Mouse (Mus musculus) inflammation-experienced regulatory T-cells, adult 6 months (primary cell): ENCODE measurements around the gene Rad18. TPM values are rescaled to one million over a fixed set of nuclear protein-coding genes. Genes with fewer than 3 reads are reported as not detected.
A peak's percentile ranks its signal among the peaks of the same experiment; 100 is the strongest.
"Not testable (repeated sequence)": the region's sequence is repeated elsewhere in the genome, so short reads cannot be mapped to it uniquely, and the experiment has no call there.

Experiments used
- ATAC-seq: one replicate; pipeline ENCODE4 v1.8.0; 2017
- polyA plus RNA-seq, 3 experiments: library from polyadenylated mRNA; unstranded; fragments of 100-300 nt; shearing (Covaris generic); gene quantifications; one replicate each; pipeline ENCODE4 v1.2.1; 2017

The Rad18 gene
- polyA plus RNA-seq: 10 to 100 TPM; 41.6 to 55.6 (median 43.0) TPM

DNA sequence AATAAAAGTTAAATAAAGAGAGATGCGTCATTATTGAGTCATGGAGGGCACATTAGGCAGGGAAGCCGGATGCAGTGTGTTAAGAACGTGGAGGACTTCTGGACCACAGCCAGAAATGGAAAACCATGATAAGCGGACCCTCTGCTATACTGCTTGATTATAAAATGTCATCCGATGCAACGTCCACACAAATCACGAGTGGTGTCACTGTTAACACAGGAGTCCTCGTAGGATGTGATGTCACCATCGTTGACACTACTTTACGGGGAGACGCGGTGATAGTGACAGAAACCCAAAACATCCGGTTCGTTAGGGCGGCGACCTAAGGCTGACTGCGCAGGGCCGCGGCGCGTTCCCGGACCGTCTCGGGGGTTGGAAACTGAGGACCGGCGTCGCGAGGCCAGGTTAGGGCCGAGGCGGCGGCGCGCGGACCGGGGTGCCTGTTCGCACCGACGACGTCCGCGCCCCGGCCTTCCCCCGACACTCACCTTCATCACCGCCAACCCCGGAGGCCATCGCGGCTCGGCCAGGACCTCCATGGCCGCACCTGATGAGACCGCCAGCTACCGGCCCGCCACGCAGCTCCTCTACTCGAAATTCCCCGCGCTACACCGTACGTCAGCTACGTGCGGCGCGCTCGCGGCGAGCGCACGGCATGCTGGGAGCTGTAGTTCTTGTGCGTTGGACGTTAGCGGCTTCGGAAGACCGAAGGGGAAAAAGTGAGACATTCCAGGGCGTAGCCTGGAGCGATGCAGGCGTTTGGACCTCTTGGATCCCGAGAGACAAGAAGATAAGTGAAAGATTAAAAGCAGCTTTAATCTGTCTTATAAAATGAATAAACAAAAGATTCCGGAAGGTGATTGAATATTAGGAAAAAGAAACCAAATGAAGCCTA is at the start of gene Rad18:
TSS of gene Rad18 (minus strand) at position 631 of the 895 bp plus-strand sequence.
- ATAC-seq: peak; percentile 81

GRCm38 (mm10) chr6:112742297-112742696 is 45.8 kb upstream of the Rad18 start:
- ATAC-seq: no peak

- no peak for ATAC-seq
These were observed 45.3 kb upstream of the Rad18 start for GRCm38 (mm10) chr6:112741766-112742165.

GRCm38 (mm10) chr6:112739635-112740034 is 43.1 kb upstream of the Rad18 start:
- no peak for ATAC-seq

- ATAC-seq: no peak
These were observed 42.4 kb upstream of the Rad18 start for GRCm38 (mm10) chr6:112738924-112739323.

DNA sequence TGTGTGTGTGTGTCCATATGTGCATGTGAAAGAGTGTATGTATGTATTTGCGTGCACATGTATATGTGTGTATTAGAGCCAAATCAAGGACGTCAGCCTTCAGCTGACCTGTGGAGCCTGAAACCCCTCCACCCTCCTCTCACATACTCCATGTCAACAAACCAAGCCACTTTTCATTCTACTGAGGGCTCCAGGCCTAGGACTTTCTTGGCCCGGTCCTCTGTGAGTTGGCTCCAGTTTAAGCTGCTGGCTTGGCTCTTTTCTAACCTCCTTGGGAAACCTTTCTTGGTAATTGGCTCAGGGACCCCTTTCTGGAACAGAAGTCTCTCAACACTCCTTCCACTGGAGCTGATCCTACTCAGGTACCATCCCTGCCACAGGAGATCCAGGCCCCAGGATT is 40.0 kb upstream of the Rad18 start:
- ATAC-seq: no peak

GRCm38 (mm10) chr6:112735054-112735453 is 38.6 kb upstream of the Rad18 start:
- ATAC-seq: no peak

DNA sequence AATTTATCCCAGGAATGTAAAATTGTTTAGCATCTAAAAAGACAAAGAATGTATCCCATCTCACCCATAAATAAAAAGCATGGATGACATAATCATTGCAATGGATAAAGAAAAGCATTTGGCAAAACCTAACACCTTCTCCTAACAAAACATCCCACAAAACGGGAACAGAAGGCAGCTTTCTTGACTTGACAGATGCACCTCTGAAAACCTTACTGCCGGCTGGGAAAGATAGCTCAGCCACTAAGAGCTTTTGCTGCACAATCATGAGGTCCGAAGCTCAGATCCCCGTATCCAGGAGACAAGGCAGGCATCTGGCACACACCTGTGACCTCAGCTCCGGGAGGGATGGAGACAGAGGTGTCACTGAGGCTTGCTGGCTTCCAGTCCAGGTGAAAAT is 37.5 kb upstream of the Rad18 start:
- ATAC-seq: no peak

DNA sequence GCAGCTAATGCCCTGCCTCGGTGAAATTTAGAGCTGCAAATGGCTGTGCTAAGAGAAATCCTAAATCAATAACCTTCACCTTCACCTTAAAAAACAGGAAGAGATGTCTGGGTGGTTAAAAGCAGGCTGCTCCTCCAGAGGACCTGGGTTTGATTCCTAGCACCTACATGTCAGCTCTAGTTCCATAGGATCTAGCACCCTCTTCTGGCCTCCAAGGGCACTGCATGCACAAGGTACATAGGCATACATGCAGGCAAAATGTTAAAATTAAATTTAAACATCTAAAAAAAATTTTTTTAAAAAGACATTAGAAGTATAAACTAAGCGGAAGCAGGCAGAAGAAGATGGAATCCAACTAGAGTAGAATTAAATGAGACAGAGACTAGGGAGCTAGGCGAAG is 35.9 kb upstream of the Rad18 start:
- ATAC-seq: no peak

GRCm38 (mm10) chr6:112731386-112731785 is 34.9 kb upstream of the Rad18 start:
- ATAC-seq: no peak

- ATAC-seq: no peak
These were observed 32.4 kb upstream of the Rad18 start for GRCm38 (mm10) chr6:112728760-112729422.

DNA sequence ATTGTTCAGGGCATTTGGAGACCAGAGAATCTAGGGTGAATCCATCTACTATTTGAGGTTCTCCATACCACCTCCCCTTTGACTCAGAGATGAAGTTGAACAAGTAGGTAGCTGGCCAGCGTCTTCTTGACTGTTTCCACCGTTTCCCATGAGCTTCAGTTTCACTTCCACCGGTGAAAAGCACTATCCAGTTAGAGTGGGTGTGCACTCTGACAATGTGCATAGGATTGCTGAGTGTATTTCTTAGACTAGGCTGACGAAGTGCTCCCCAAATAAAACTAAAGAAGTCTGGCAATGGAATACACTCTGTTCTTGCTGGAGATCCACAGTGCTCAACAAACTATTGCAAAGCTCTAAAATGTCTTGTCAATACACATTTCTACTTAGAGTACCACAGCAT is 29.0 kb upstream of the Rad18 start:
- no peak for ATAC-seq

GRCm38 (mm10) chr6:112720409-112721080 is 24.1 kb upstream of the Rad18 start:
- ATAC-seq: no peak

GRCm38 (mm10) chr6:112719983-112720382 is 23.5 kb upstream of the Rad18 start:
- ATAC-seq: no peak

DNA sequence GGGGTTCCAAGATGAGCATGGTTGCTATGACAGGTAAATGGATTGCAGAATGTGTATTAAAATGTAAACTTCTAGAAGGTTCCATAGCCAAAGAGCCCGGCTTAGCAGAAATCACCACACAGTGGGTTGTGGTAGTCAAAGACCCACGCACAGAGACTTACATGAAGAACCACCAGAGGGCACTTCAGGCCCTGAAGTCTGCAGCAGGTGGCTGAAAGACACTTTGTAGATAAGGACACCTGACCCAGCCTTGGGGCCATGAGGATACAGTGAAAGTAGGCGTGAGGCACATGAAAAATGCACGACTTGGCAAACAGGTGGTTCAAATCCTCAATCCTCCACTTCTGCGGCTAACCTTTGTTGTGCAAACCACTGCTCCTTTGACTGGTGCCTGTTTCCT is 20.7 kb upstream of the Rad18 start:
- no peak for ATAC-seq

- no peak for ATAC-seq
These were observed 17.5 kb upstream of the Rad18 start for GRCm38 (mm10) chr6:112713951-112714350.

DNA sequence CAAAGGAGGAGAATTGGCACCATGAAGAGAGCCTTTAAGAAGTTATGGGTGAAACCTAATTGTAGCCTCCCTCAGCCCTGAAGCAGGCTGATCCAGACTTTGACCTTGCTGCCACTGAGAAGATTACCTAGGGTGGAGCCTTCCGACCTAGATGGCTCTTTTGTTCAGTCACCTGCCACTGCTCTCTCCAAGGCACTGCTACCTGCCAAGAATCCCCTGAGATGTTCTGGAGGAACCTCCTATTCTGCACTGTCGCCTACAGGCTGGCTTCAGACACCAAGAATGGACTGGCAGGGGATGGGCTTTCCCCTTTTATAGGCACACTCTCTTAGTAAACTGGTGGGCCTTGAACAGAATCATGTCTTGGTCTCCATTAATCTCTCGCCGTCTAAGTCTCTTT is 5.8 kb upstream of the Rad18 start:
- not testable (repeated sequence) for ATAC-seq

GRCm38 (mm10) chr6:112700392-112700791 is 3.9 kb upstream of the Rad18 start:
- no peak for ATAC-seq

- ATAC-seq: no peak
These were observed 2.6 kb upstream of the Rad18 start for GRCm38 (mm10) chr6:112699115-112699514.

DNA sequence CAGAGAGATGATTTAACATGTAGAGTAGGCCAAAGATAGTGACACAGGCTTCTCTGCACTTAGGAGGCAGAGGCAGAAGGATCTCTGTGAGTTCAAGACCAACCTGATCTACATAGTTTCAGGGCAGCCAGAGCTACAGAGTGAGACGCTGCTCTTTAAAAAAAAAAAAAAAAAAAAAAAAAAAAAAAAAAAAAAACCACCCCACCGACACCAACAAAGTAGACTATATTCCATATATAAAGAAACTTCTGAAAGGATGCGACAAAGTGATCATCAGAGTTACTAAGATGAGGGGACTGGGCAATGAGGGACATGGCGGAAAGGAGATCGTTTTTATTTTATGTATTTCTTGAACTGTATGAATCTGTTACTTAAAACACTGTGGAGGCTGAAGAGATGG is 2.0 kb downstream of the Rad18 start:
- no peak for ATAC-seq

DNA sequence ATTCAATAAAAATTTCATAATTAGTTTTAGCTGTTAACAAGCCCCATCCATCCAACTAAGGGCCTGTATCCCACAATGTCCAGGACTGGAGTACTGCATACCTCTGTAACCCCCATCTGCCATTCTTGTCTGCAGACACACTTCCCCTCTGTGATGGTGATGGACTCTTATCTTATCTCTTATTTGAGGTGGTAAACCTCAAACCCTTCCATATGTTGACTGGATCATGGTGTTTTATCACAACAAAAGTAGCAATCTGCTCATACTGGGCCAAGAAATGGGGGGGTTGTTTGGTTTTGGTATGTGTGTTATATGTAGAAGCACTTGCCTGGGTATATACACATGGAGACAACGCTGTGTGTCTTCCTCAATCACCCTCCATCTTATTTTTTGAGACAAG is 5.0 kb downstream of the Rad18 start:
- ATAC-seq: no peak

DNA sequence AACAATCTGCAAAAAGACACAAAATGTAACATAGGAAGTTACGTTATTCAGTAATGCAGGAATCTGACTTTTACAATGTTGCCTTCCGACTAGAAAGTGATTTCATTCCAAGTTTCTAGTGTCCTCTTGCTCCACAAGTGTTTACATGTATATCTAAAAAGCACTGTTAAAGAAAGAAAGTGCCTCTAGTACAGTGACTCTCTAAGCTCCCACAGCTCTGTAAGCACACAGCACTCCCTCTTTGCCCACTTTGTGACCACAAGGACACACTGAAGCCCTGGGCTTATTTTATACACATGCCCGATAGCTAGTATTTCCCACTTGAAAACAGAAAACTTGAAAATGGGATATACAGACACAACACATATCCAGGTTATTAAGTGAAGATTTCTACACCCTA is 8.5 kb downstream of the Rad18 start:
- no peak for ATAC-seq

GRCm38 (mm10) chr6:112686485-112686884 is 10.0 kb downstream of the Rad18 start:
- ATAC-seq: no peak
